Mouse (Mus musculus) MN1 (cell line): ENCODE measurements at regions not wholly inside any gene's neighbourhood (a gene's known extent, or its start where the extent isn't known, plus 50 kb on each side); places are given as distances from the start of the nearest gene placed in this dataset.

Experiments
- DNase-seq: peaks from one replicate; pipeline ENCODE4 v3.0.0-alpha.2; 2016; ENCODE audit warnings: low spot score

GRCm38 (mm10) chr15:24648938-24649337, 764.6 kb downstream of the Basp1 start:
- DNase-seq: no peak

GRCm38 (mm10) chr15:24635620-24636019, 777.9 kb downstream of the Basp1 start:
- DNase-seq: no peak

GRCm38 (mm10) chr15:24596242-24596641, 817.3 kb downstream of the Basp1 start:
- DNase-seq: peak; percentile 14

GRCm38 (mm10) chr15:24588943-24589342, 824.6 kb downstream of the Basp1 start:
- DNase-seq: peak; percentile 61

GRCm38 (mm10) chr15:24566981-24567380, 846.6 kb downstream of the Basp1 start:
- DNase-seq: no peak

GRCm38 (mm10) chr15:24556806-24557205, 856.8 kb downstream of the Basp1 start:
- DNase-seq: no peak

GRCm38 (mm10) chr15:24550108-24550507, 863.5 kb downstream of the Basp1 start:
- DNase-seq: no peak

- DNase-seq: no peak
These were observed 883.5 kb downstream of the Basp1 start for GRCm38 (mm10) chr15:24530065-24530464.

- no peak for DNase-seq
These were observed 886.2 kb downstream of the Basp1 start for GRCm38 (mm10) chr15:24527379-24527778.

GRCm38 (mm10) chr15:24513926-24514325, 899.6 kb downstream of the Basp1 start:
- DNase-seq: no peak

- no peak for DNase-seq
These were observed 911.5 kb downstream of the Basp1 start for GRCm38 (mm10) chr15:24501907-24502559.

- DNase-seq: no peak
These were observed 927.3 kb downstream of the Basp1 start for GRCm38 (mm10) chr15:24486235-24486634.

- no peak for DNase-seq
These were observed 945.3 kb downstream of the Basp1 start for GRCm38 (mm10) chr15:24468239-24468638.

GRCm38 (mm10) chr15:24457726-24458125, 955.8 kb downstream of the Basp1 start:
- no peak for DNase-seq

GRCm38 (mm10) chr15:24433083-24433482, 980.5 kb downstream of the Basp1 start:
- no peak for DNase-seq

- DNase-seq: no peak
These were observed 984.4 kb downstream of the Basp1 start for GRCm38 (mm10) chr15:24429154-24429553.

GRCm38 (mm10) chr15:24422333-24422942, 991.1 kb downstream of the Basp1 start:
- no peak for DNase-seq

GRCm38 (mm10) chr15:24419736-24420135, 993.8 kb downstream of the Basp1 start:
- no peak for DNase-seq

- no peak for DNase-seq
These were observed 994.4 kb downstream of the Basp1 start for GRCm38 (mm10) chr15:24419186-24419585.

- peak; percentile 39 for DNase-seq
These were observed 1005.9 kb downstream of the Basp1 start for GRCm38 (mm10) chr15:24407691-24408090.

- DNase-seq: no peak
These were observed 1008.3 kb downstream of the Basp1 start for GRCm38 (mm10) chr15:24405305-24405704.

GRCm38 (mm10) chr15:24400088-24400487, 1013.5 kb downstream of the Basp1 start:
- no peak for DNase-seq

GRCm38 (mm10) chr15:24358398-24358797, 1055.2 kb downstream of the Basp1 start:
- no peak for DNase-seq
